Mouse (Mus musculus): Measurements from ENCODE around the gene Ache. TPM values are rescaled to one million over a fixed set of nuclear protein-coding genes. Genes with fewer than 3 reads are reported as not detected.
"Not testable (repeated sequence)": the region's sequence is repeated elsewhere in the genome, so short reads cannot be mapped to it uniquely, and the experiment has no call there.

Gene Ache
- total RNA-seq (2021) = 10 to 100 TPM; 53.8 to 62.9 TPM
- long read RNA-seq, experiment 1, transcript Ache-202 (5 exons, 2,176 nt) = minor isoform, 14 of 72 reads
- long read RNA-seq, experiment 1, transcript Ache-201 (5 exons, 2,186 nt) = major isoform, 41 of 72 reads
- long read RNA-seq, experiment 1, partial matches to known transcripts = 10 of 72 reads
- long read RNA-seq, experiment 1, other reads (novel, unspliced or antisense) = 7 of 72 reads
- long read RNA-seq, experiment 2, transcript Ache-202 (5 exons, 2,176 nt) = minor isoform, 12 of 58 reads
- long read RNA-seq, experiment 2, transcript Ache-201 (5 exons, 2,186 nt) = major isoform, 30 of 58 reads
- long read RNA-seq, experiment 2, partial matches to known transcripts = 14 of 58 reads
- long read RNA-seq, experiment 2, other reads (novel, unspliced or antisense) = 2 of 58 reads

DNA sequence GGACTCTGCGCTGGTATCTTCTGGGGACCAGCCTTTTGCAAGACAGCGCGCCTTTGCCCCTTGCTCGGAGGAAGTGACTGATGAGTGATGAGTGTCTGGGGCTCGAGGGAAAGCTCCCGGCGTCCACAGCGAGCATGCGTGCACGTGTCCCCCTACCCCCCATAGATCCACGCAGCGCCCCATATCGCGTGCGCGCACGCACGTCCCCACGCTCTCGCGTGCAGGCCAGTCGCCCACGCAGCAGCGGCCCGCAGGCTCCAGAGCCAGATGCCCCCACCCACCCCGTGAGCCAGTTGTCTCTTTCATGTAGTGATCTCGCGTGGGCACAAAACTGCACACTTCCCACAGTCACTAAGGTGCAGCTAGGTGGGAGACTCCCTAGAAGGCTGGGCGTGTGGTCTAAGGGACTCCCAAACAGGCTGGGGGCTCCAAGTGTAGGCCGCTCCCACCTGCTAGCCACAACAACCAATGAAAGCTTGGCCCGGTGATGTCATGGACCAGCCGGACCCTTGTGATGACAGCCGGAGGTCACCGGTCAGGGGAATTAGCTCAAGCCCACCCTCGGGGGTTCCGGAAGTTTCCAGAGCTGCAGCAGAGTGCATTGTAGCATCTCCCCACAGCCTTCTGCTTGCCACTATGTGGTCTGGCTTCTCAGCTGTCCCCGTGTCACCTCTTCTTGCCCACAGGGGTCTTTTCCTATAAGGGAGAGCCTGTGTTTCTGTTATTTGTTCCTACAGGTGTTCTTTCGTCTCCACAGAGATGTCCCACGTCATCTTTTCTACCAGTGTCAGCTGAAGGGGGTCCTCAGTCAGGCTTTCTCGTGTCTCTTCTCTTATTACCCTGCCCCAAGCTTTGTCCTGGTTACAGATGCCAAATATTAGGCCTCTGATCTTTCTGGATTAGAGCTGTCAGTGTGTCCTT lies at the start of gene Ache:
Gene Ache (plus strand): TSS at position 488 of the 921 bp plus-strand sequence.
- DNase-seq (ENCODE audit: extremely low spot score in 1 of 2, low spot score in 2 of 2) = peak; percentile 76 to 77
- peak within 1 kb of the TSS; percentile 91 for H3K27ac ChIP-seq
- intact Hi-C loops (cut with DNase I) = loop anchor here (2.0 to 5.0 kb wide), 2 partner anchors 164 to 220 kb away; no protein-coding TSS in a partner anchor
- H3K4me3 ChIP-seq = peak within 1 kb of the TSS; percentile 62
- no peak for TF ChIP-seq CTCF (IDR thresholded peaks at IDR 0.05)

DNA sequence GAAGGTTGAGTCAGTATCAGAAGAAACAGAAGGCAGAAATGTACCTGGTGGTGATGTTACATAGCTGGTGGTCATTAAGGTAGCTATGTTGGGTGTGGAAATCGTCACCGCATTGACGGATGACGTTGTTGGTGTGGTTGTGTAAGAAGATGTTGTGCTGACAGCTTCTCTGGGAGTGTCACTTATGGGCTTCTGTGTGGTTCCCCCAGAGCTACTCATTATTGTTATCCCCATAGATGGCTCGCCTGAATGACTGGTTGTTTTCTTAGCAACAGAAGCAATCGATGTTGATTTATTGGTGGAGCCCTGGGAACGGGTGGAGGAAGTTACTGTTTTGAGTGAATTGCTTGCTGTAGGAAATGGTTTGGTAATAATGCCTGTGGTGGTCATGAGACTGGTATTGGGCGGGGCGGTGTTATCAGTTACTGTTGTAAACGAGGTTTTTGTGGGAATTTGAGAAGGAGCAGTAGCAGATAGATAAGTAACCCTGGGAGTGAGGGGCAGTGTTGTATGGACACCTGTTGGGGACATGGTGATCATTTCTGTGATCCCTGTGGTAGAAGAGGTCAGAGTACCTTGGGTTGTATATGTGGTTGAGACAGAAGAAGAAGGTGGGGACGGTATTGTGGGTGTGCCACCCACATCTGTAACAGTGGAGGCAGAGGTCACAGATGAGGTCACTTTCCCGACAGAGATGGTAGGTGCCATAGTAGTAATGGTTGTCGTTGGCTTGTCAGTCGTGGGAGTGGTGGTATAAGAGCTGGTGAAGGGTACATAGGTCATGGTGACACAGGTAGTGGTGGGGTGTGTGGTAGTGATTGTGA lies 23.2 kb upstream of the Ache start:
- Histone ChIP-seq H3K27ac (no peak overlapping the region), H3K4me3 (no peak overlapping the region)
- intact Hi-C loops (cut with DNase I) = no loop called here
- no peak for TF ChIP-seq CTCF (IDR thresholded peaks at IDR 0.05)
- DNase-seq (ENCODE audit: extremely low spot score in 1 of 2, low spot score in 2 of 2) = no peak

DNA sequence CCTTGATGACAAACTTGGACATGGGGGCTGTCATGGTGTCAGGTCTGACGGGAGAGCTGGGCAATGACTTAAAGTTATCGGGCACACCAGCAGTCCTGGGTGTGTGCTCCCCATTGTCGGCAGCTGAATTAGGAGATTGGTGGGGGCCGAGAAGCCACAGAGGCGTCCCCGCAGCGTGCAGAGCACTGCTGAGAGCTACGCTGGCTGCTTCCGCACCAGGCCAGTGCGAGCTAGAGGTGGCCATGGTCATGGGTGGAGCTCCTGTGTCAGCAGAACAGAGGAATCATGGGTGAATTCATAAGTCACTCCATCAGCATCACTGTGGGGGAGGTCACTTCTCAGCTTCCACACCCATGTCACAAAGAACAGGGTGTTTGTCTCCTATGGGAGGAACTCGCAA lies 22.5 kb upstream of the Ache start:
- H3K27ac ChIP-seq = no peak overlapping the region
- no peak for TF ChIP-seq CTCF (IDR thresholded peaks at IDR 0.05)
- intact Hi-C loops (cut with DNase I) = no loop called here
- no peak overlapping the region for H3K4me3 ChIP-seq
- DNase-seq (ENCODE audit: extremely low spot score in 1 of 2, low spot score in 2 of 2) = no peak

- intact Hi-C loops (cut with DNase I) = no loop called here
- no peak for TF ChIP-seq CTCF (IDR thresholded peaks at IDR 0.05)
- Histone ChIP-seq H3K4me3 (no peak overlapping the region), H3K27ac (no peak overlapping the region)
- DNase-seq (ENCODE audit: extremely low spot score in 1 of 2, low spot score in 2 of 2) = no peak
Observed at GRCm38 (mm10) chr5:137268131-137268910, 19.0 kb upstream of the Ache start.

DNA sequence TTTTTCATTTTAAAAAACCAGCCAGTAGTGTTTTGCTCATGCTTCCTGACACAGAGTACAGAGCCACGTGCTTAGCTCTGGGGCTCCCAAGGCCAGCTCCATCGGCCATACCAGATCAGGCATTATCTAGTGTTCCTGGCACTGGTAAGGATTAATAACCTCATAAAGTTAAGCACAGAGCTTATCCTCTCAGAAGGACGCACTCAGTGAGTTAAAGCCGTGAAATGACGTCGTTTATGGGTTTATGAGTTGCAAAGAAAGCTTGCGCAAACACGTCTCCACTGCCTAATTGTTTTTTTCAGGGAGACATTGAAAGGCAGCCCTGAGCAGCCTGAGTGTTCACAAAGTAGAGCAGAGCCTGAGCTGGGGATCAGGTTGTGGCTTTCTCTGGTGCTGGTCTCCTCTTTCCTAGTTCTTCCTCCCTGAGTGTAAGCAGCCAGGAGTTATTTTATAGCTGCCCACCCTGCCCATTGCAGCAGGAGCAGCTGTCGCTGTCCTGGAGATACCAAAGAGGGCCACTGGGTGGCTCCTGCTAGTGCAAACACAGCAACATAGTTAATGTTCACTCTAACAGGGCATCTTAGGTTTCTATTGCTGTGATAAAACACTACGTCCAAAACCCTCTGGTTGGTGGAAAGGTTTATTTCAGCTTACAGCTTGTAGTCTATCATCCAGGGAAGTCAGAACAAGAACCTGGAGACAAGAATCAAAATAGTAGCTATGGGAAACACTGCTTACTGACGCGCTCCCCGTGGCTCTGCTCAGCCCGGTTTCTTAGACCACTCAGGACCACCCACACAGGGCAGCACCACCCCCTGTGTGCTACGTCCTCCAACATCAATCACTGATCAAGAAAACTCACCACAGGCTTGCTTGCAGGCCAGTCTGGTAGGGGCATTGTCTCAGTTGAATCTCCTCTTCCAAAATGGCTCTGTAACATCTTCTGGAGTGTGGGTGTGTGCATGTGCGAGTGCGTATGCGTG lies 9.7 kb upstream of the Ache start:
- no peak overlapping the region for H3K4me3 ChIP-seq
- intact Hi-C loops (cut with DNase I) = no loop called here
- H3K27ac ChIP-seq = no peak overlapping the region
- peak; percentile 62 for TF ChIP-seq CTCF (IDR thresholded peaks at IDR 0.05)
- DNase-seq (ENCODE audit: extremely low spot score in 1 of 2, low spot score in 2 of 2) = no peak

- H3K27ac ChIP-seq; H3K4me3 ChIP-seq; DNase-seq (ENCODE audit: extremely low spot score in 1 of 2, low spot score in 2 of 2); intact Hi-C loops (cut with DNase I): not testable (repeated sequence)
Observed at GRCm38 (mm10) chr5:137284411-137284810, 2.9 kb upstream of the Ache start.

DNA sequence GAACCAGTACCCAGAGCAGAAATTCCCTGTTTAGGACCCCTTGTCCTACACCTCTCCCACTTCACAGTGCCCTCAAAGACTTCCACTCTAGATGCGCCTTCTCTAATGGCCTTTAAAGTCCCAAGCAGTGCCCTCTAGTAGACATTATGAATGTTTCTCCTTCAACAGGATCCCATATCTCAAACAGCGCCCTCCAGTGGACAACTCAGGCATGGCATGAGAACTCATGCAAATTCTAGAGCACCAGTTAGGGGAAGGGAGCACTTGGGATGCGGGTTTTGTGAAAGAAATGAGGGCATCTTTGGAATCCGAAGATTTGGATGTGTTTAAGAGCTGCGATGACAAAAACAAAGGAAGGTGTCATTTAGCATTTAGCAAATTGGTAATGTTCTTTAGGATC lies 2.3 kb upstream of the Ache start:
- Histone ChIP-seq H3K27ac (no peak overlapping the region), H3K4me3 (no peak overlapping the region)
- intact Hi-C loops (cut with DNase I) = loop anchor here (5.0 kb wide), 1 partner anchor 222 kb away; no protein-coding TSS in a partner anchor
- peak; percentile 72 for TF ChIP-seq CTCF (IDR thresholded peaks at IDR 0.05)
- DNase-seq (ENCODE audit: extremely low spot score in 1 of 2, low spot score in 2 of 2) = no peak

DNA sequence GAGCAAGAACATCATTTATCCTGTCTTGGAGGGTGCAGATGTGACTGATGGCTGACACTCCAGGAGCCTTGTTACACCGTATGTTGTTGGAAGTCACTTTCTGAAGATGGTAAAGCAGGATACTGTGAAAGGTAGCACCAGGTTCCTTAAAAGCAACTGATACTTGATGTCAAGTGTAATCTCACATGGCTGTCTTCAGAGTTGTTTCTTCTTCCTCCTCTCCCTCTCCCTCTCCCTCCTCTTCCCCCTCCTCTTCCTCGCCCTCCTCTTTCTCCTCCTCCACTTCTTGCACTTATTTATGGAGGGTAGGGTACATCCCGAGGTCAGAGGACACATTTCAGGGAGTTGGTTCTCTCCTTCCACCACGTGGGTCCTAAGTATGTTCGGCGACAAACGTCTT lies 1.3 kb upstream of the Ache start:
- Histone ChIP-seq H3K27ac (no peak overlapping the region), H3K4me3 (no peak overlapping the region)
- TF ChIP-seq CTCF (IDR thresholded peaks at IDR 0.05) = no peak
- intact Hi-C loops (cut with DNase I) = loop anchor here (1.0 to 5.0 kb wide), 3 partner anchors 155 to 221 kb away; no protein-coding TSS in a partner anchor
- no peak for DNase-seq (ENCODE audit: extremely low spot score in 1 of 2, low spot score in 2 of 2)

GRCm38 (mm10) chr5:137286655-137287031 lies 676 bp upstream of the Ache start:
- peak; percentile 87 to 91 for DNase-seq (ENCODE audit: extremely low spot score in 1 of 2, low spot score in 2 of 2)
- Histone ChIP-seq H3K4me3 (peak overlapping the region; percentile 62), H3K27ac (peak overlapping the region; percentile 91)
- peak; percentile 67 for TF ChIP-seq CTCF (IDR thresholded peaks at IDR 0.05)
- intact Hi-C loops (cut with DNase I) = loop anchor here (1.0 to 5.0 kb wide), 3 partner anchors 155 to 221 kb away; no protein-coding TSS in a partner anchor

All from left cerebral cortex, adult 2 months (tissue).